Mouse (Mus musculus): ENCODE measurements around the gene Clcn6. TPM values are rescaled to one million over a fixed set of nuclear protein-coding genes. Genes with fewer than 3 reads are reported as not detected.

Gene Clcn6
- polyA plus RNA-seq (2016; fragmentation: Nextera tagmentation; extraction: Ambion mirVana): 2.1 and 2.4 TPM in 2 replicates

GRCm38 (mm10) chr4:148038600-148039253 lies at the start of gene Clcn6, which contains the start of gene Mthfr:
Gene Clcn6 (minus strand): TSS chr4:148038821.
Gene Mthfr (plus strand): TSS chr4:148039077.
- H3K9ac ChIP-seq: peak within 1 kb of the TSS; percentile 88
- H3K36me3 ChIP-seq: peaks cover 21% of the 10 kb centered on the region
- peak within 1 kb of the TSS; percentile 98 for H3K27ac ChIP-seq
- H3K4me1 ChIP-seq: peaks cover 62% of the 10 kb centered on the region
- no peaks in the 10 kb centered on the region for H3K27me3 ChIP-seq (replicated peaks)
- ATAC-seq: peak; percentile 91
- WGBS (ENCODE audit: insufficient replicate concordance): under 1% methylated on average over 54 of the region's 54 CpGs
- H3K4me3 ChIP-seq: peak within 1 kb of the TSS; percentile 71
- H3K9me3 ChIP-seq (replicated peaks): no peaks in the 10 kb centered on the region
- H3K4me2 ChIP-seq: peak within 1 kb of the TSS; percentile 95

GRCm38 (mm10) chr4:148087907-148088527 lies 49.4 kb upstream of the Clcn6 start, which contains the start of gene Agtrap:
Gene Agtrap (minus strand): TSS chr4:148088031.
- Histone ChIP-seq H3K4me2 (peak within 1 kb of the TSS; percentile 87), H3K4me3 (peak within 1 kb of the TSS; percentile 73), H3K27ac (peak within 1 kb of the TSS; percentile 72), H3K9me3 (replicated peaks) (no peaks in the 10 kb centered on the region), H3K27me3 (replicated peaks) (no peaks in the 10 kb centered on the region), H3K9ac (peak within 1 kb of the TSS; percentile 86), H3K4me1 (peaks cover 50% of the 10 kb centered on the region), H3K36me3 (no peaks in the 10 kb centered on the region)
- peak; percentile 80 for ATAC-seq
- 8% methylated on average over 34 of the region's 34 CpGs for WGBS (ENCODE audit: insufficient replicate concordance)

- Histone ChIP-seq H3K9ac (peak overlapping the region; percentile 86), H3K4me2 (peak overlapping the region; percentile 87), H3K36me3 (no peaks in the 10 kb centered on the region), H3K4me3 (peak overlapping the region; percentile 73), H3K27ac (peak overlapping the region; percentile 72), H3K4me1 (peaks cover 57% of the 10 kb centered on the region), H3K9me3 (replicated peaks) (no peaks in the 10 kb centered on the region), H3K27me3 (replicated peaks) (no peaks in the 10 kb centered on the region)
- 5% methylated on average over 30 of the region's 30 CpGs for WGBS (ENCODE audit: insufficient replicate concordance)
- peak; percentile 25 for ATAC-seq
Measured at GRCm38 (mm10) chr4:148087091-148087906, 48.7 kb upstream of the Clcn6 start.

DNA sequence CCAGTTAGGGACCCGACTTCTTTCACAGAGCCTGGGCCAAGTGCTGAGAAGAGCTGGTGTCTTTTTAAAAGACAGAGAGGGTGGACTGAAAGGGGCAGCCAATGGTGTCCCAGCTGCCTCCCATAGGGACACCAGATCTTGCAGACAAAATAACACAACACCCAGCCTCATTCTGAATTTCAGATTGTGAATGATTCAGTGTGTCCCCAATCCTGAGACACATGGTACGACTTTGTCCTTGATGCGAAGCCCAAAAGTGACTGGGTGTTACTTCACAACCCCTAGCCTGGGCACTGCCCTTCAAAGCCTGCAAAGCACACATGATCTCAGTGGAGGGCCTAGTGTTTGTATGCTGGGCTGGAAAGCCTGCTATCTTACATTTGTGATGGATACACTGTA lies 47.3 kb upstream of the Clcn6 start:
- no peak for ATAC-seq
- peak overlapping the region; percentile 18 for H3K27ac ChIP-seq
- 79% methylated on average over 3 of the region's 3 CpGs for WGBS (ENCODE audit: insufficient replicate concordance)

GRCm38 (mm10) chr4:148085131-148085906 lies 46.7 kb upstream of the Clcn6 start:
- peaks cover 17% of the 10 kb centered on the region for H3K36me3 ChIP-seq
- WGBS (ENCODE audit: insufficient replicate concordance): 60% methylated on average over 10 of the region's 10 CpGs
- peak overlapping the region; percentile 87; the same call in 1 of the 2 replicates for H3K4me2 ChIP-seq
- peak overlapping the region; percentile 18 for H3K27ac ChIP-seq
- no peaks in the 10 kb centered on the region for H3K9me3 ChIP-seq (replicated peaks)
- ATAC-seq: no peak
- no peaks in the 10 kb centered on the region for H3K27me3 ChIP-seq (replicated peaks)
- no peak overlapping the region for H3K9ac ChIP-seq
- peaks cover 64% of the 10 kb centered on the region for H3K4me1 ChIP-seq
- H3K4me3 ChIP-seq: no peak overlapping the region

More for the DNA sequence above, 47.3 kb upstream of the Clcn6 start:
- Histone ChIP-seq H3K4me2 (peak overlapping the region; percentile 87; the same call in 1 of the 2 replicates), H3K4me1 (peaks cover 64% of the 10 kb centered on the region), H3K9ac (no peak overlapping the region), H3K4me3 (no peak overlapping the region), H3K36me3 (peaks cover 11% of the 10 kb centered on the region), H3K9me3 (replicated peaks) (no peaks in the 10 kb centered on the region), H3K27me3 (replicated peaks) (no peaks in the 10 kb centered on the region)

DNA sequence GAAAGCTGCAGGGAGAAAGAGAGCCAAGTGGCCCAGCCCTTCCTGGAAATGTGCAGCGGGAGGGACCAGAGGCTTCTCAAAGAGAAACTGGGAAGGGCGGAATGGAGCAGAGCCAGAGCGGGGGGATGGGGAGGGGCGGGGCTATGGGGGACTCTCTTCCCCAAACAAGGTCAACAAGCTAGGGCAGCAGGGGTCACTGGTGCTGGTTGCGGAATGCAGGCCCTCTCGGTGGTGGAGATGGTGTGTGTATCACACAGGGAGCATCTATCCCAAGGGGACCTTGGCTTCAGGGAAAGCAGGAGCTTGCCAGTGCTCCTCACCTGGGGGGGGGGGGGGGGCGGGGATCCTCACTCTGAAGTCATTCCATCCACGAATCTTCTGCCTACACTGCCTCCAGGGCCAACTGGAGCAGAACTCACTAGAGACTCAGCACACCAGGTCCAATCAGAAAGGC lies 45.7 kb upstream of the Clcn6 start:
- Histone ChIP-seq H3K36me3 (peaks cover 27% of the 10 kb centered on the region), H3K27me3 (replicated peaks) (no peaks in the 10 kb centered on the region), H3K4me1 (peaks cover 64% of the 10 kb centered on the region), H3K4me3 (no peak overlapping the region), H3K4me2 (peak overlapping the region; percentile 51), H3K27ac (peak overlapping the region; percentile 80), H3K9me3 (replicated peaks) (no peaks in the 10 kb centered on the region), H3K9ac (peak overlapping the region; percentile 17; the same call in 1 of the 2 replicates)
- ATAC-seq: peak; percentile 5; the same call in 1 of the 2 replicates
- 29% methylated on average over 7 of the region's 8 CpGs for WGBS (ENCODE audit: insufficient replicate concordance)

DNA sequence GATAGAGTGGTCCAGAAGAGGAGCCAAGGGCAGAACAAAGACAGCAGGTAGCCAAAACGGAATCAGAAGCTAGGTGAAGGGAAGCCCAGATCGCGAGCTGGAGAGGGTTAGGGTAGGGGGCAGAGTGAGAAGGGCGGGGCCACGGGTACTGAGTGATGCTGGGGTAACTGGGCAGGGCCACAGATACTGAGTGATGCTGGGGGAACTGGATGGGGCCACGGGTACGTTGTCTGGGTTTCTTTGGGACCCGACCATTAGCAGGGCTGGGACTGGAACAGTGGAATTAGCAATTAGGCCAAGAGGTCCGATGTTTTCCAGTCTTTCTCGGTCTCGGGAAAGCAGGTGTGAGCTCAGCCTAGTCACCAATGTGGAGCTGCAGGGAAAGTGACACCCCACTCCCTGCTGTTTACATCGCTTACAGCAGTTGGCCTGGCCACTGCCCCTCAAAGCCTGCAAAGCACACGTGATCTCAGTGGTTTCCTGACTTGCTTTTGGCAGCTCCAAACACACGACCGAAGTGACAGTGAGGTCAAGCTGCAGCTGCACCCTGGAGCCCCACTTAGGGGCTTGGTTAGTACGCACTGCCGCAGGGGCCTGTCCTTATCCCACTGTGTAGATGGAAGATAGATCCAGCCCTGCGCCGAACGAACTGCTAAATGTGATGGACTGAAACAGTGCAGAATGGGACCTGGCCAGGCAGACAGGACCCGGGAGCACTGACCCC lies 44.7 kb upstream of the Clcn6 start:
- Histone ChIP-seq H3K9me3 (replicated peaks) (no peaks in the 10 kb centered on the region), H3K9ac (peak overlapping the region; percentile 17), H3K4me3 (no peak overlapping the region), H3K4me2 (peak overlapping the region; percentile 51), H3K27me3 (replicated peaks) (no peaks in the 10 kb centered on the region), H3K27ac (peak overlapping the region; percentile 80), H3K4me1 (peaks cover 64% of the 10 kb centered on the region), H3K36me3 (peaks cover 29% of the 10 kb centered on the region)
- WGBS (ENCODE audit: insufficient replicate concordance): 27% methylated on average over 21 of the region's 21 CpGs
- peak; percentile 14 for ATAC-seq

DNA sequence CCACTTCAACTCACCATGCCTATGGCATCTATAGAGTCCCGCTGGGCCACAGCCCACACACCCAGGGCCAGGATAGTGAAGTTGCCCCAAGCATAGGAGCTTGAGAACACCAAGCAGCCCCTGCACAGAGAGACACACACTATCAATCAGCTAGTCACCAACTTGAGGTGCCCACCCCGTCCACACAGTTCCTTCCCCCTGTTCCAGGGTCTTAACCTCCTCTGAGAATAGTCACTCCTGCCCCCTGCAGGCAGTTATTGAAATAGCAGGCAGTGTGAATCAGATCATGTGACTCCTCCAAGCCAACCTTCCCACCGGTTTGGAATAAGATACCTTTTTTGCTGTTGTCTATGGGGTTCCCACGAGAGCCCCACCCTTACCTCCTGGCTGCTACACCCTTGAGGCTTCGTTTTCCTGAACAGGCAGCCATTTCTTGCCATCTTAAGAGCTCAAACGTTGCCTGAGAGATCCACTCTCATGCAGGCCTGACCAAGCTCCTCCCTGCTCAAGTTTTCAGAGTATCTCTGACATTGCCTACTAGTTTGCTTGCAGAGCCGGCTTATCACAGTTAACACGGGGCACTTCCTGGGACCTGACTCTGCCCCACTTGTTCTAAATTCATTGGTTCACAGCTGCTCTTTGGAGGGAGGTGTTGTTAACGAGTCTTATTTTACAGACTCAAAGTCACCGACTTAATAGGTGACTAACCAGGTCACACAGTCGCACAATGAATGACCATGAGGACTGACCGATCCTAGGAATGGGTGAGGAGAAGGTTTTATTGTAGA lies 43.8 kb upstream of the Clcn6 start:
- peaks cover 29% of the 10 kb centered on the region for H3K36me3 ChIP-seq
- H3K4me1 ChIP-seq: peaks cover 58% of the 10 kb centered on the region
- H3K27me3 ChIP-seq (replicated peaks): no peaks in the 10 kb centered on the region
- ATAC-seq: peak; percentile 74
- H3K9ac ChIP-seq: peak overlapping the region; percentile 17
- H3K4me3 ChIP-seq: 0 out of 2 replicates have a peak overlapping the region, but pooled peaks have one; percentile 1
- WGBS (ENCODE audit: insufficient replicate concordance): 27% methylated on average over 12 of the region's 12 CpGs
- no peaks in the 10 kb centered on the region for H3K9me3 ChIP-seq (replicated peaks)
- H3K27ac ChIP-seq: peak overlapping the region; percentile 80
- H3K4me2 ChIP-seq: peak overlapping the region; percentile 51

GRCm38 (mm10) chr4:148081201-148081600 lies 42.6 kb upstream of the Clcn6 start:
- Histone ChIP-seq H3K4me2 (no peak overlapping the region), H3K9me3 (replicated peaks) (no peaks in the 10 kb centered on the region), H3K36me3 (peaks cover 29% of the 10 kb centered on the region), H3K4me1 (peaks cover 45% of the 10 kb centered on the region), H3K27me3 (replicated peaks) (no peaks in the 10 kb centered on the region), H3K4me3 (no peak overlapping the region), H3K9ac (no peak overlapping the region), H3K27ac (no peak overlapping the region)
- ATAC-seq: no peak
- 83% methylated on average over 10 of the region's 10 CpGs for WGBS (ENCODE audit: insufficient replicate concordance)

- peaks cover 40% of the 10 kb centered on the region for H3K4me1 ChIP-seq
- H3K4me2 ChIP-seq: no peak overlapping the region
- no peak overlapping the region for H3K4me3 ChIP-seq
- H3K27me3 ChIP-seq (replicated peaks): no peaks in the 10 kb centered on the region
- peaks cover 29% of the 10 kb centered on the region for H3K36me3 ChIP-seq
- 78% methylated on average over 1 of the region's 1 CpGs for WGBS (ENCODE audit: insufficient replicate concordance)
- no peak overlapping the region for H3K9ac ChIP-seq
- H3K9me3 ChIP-seq (replicated peaks): no peaks in the 10 kb centered on the region
- ATAC-seq: no peak
- no peak overlapping the region for H3K27ac ChIP-seq
Measured at GRCm38 (mm10) chr4:148080597-148080973, 42.0 kb upstream of the Clcn6 start.

All from liver, embryonic 12.5 days (tissue).